Mouse (Mus musculus) c-Kit-positive CD71-positive TER-119-negative erythroid progenitor cells, embryonic 14.5 days (primary cell): Measurements from ENCODE around the gene Prrt3.

Experiments used
- DNase-seq: peaks from one replicate; pipeline ENCODE4 v3.0.0-alpha.2; 2013; ENCODE audit warnings: low read depth

The Prrt3 gene

GRCm38 (mm10) chr6:113501388-113502084 lies at the start of gene Prrt3:
Prrt3 (minus strand) TSS chr6:113501931.
- no peak for DNase-seq

- peak; percentile 15 for DNase-seq
Measured at GRCm38 (mm10) chr6:113543906-113544481, 42.3 kb upstream of the Prrt3 start.

DNA sequence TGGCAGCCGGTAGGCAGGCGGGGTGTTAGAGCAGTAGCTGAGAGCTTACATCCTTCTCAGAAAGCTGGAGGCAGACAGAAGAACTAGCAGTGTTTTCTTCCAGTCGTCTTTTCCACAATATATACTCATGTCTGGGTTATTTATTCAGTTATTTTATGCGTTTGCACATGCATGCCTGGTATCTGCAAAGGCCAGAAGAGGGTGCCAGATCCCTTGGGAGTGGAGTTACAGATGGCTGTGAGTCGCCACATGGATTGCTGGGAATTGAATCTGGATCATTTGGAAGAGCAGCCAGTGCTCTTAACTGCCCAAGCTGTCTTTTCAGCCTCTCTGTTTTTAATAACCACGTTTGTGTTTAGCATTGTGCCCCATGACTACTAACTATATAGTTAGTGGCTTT lies 39.9 kb upstream of the Prrt3 start:
- no peak for DNase-seq

DNA sequence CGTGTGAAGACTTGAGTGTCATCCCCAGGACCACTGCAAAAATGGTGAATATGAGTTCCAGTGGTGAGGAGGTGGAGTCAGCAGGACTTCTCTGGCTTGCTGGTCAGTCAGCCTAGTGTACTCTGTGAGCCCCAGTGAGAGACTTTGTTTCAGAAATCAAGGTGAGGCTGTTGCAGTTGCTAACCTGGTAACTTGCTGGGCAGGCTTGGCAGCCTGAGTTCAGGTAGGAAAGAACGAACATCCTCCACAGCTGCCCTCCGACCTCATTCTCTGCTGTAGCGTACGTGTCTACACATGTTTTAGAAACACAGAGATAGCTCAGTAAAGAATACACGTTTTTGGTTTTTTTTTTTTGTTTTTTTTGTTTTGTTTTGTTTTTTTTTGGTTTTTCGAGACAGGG lies 33.2 kb upstream of the Prrt3 start:
- no peak for DNase-seq

- DNase-seq: peak; percentile 10
Measured at GRCm38 (mm10) chr6:113531840-113532404, 30.2 kb upstream of the Prrt3 start.

GRCm38 (mm10) chr6:113530932-113531839 lies 29.5 kb upstream of the Prrt3 start, which contains the start of the genes Emc3 and Fancd2:
Emc3 (minus strand) TSS chr6:113531652.
Fancd2 (plus strand) TSS chr6:113531682.
- peak; percentile 82 for DNase-seq

DNA sequence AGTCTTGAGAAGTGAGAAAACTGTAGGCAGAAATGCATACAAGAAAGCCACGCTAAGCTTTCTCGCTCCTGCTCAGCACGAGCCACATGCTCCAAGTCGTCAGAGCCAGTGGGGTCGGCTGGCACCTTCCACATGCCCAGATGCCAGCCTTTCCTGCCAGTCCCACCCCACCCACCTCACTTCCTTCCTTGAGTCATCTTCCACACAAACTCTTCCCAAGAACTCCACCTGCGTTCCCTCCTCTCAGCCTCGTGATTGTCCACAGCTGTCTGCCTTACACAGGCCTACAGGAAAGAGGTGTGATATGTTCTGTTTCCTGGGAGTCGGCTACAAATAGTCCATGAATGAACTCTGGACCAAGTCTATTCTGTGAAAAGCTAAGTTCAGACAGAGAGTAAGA lies 21.7 kb upstream of the Prrt3 start:
- DNase-seq: no peak

DNA sequence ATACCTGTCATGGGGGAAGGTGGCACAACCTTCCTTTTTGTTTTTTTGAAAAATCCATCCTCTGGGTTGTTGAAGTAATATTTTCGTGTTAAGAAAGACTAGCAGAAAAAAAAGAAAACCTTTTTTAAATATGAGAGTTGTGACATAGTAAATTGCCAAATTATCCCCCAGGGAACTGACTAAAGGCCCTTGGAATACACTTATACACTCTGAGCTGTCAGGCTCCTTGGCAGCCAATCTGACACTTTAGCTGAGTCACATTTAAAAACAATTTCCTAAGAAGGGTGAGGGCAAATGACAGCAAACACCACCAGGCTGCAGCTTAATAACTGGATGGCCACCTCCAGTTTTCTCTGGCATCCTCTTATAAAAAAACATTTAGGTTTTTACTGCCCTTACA lies 20.6 kb upstream of the Prrt3 start:
- DNase-seq: no peak

- DNase-seq: no peak
Measured at GRCm38 (mm10) chr6:113517434-113518080, 15.8 kb upstream of the Prrt3 start.

DNA sequence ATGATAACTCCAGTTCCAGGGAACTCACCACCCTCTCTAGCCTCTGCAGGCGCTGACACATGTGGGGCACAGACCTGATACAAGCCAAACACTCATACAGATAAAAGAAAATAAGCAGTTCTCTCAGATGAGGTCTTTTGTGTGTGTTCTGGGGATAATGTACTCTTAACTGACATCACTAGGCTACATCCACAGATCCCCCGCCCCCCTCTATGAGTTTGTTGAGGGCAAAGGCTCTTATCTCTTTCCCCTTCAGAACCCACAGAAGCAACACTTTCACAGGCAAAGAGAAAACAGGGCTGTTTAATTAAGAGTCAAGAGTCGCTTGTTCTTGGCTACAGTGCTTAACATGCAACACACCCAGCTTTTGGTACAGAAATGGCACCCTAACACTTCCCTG lies 12.9 kb upstream of the Prrt3 start:
- DNase-seq: no peak

GRCm38 (mm10) chr6:113513944-113514343 lies 12.2 kb upstream of the Prrt3 start:
- no peak for DNase-seq

GRCm38 (mm10) chr6:113508947-113509280 lies 7.2 kb upstream of the Prrt3 start:
- DNase-seq: no peak

- no peak for DNase-seq
Measured at GRCm38 (mm10) chr6:113508272-113508946, 6.7 kb upstream of the Prrt3 start.

GRCm38 (mm10) chr6:113507130-113507529 lies 5.4 kb upstream of the Prrt3 start:
- no peak for DNase-seq

- no peak for DNase-seq
Measured at GRCm38 (mm10) chr6:113505689-113506088, 4.0 kb upstream of the Prrt3 start.

GRCm38 (mm10) chr6:113502801-113503200 lies 1.1 kb upstream of the Prrt3 start:
- no peak for DNase-seq

- no peak for DNase-seq
Measured at GRCm38 (mm10) chr6:113499346-113499745, 2.4 kb downstream of the Prrt3 start.

GRCm38 (mm10) chr6:113495071-113495675 lies 6.6 kb downstream of the Prrt3 start:
- no peak for DNase-seq

DNA sequence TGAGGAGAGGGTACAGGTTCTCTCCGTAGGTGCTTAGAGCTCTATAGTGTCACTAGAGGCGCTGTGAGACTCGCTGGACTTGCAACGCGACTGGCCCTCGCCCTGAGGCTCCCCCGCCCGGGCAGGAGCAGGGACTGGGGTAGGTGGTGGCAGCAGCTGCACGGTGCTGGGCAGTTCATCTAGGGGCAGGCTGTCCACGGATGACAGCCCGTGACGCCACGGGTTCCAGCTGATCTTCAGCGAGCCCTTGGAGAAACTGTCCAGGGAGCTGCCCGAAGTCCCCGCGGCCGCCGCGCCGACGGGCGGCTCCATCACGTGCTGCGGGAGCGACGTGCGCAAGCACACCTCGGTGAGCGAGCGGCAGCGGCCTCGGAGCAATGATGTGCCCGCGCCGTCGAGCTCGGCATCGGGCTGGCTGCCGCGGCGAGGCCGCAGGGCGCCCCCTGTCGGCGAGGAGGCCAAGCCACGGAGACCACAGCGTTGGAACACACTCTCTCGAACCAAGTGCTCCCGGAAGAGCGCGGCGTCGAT lies 7.4 kb downstream of the Prrt3 start:
- DNase-seq: peak; percentile 46

DNA sequence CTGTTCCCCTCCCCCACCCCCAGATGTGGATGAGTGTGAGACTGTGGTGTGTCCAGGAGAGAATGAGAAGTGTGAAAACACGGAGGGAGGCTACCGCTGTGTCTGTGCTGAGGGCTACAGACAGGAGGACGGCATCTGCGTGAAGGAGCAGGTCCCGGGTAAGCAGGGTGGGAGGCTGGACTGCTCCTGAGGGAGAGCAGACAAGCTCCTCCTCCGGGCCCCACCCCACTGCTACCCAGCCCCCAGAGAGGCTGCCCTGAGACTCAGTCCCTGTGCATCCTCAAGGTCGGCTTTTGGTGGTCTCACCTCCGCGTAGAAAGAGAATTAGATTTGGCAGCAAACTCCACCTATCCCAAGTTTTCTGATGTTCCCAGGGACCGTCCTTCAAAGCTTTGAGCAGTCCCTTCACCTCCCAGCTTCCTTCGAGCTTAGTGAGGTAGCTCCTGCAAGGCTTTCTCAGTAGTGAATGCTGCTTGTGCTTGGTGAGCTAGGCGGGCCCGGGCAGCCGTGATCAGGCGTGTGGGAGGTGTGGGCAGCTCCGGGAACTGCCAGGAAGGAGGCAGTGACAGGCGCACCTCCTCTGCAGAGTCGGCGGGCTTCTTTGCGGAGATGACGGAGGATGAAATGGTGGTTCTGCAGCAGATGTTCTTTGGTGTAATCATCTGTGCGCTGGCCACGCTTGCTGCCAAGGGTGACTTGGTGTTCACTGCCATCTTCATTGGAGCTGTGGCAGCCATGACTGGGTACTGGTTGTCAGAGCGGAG lies 9.4 kb downstream of the Prrt3 start:
- no peak for DNase-seq
